Mouse (Mus musculus) megakaryocyte-erythroid progenitor cell, adult 5-6 weeks (primary cell): Measurements from ENCODE around the gene Fam193b. TPM values are rescaled to one million over a fixed set of nuclear protein-coding genes. Genes with fewer than 3 reads are reported as not detected.
A peak's percentile ranks its signal among the peaks of the same experiment; 100 is the strongest.

ENCODE experiments used
- ATAC-seq: replicated peaks from 2 replicates; pipeline ENCODE4 v1.8.0; 2016; ENCODE audit warnings: mild to moderate bottlenecking, inconsistent platforms; ENCODE audit not compliant: severe bottlenecking, poor library complexity, low FRiP score, low TSS enrichment
- total RNA-seq, 2 experiments: library from RNA; stranded (forward) in 1 of 2; stranded (reverse) in 1 of 2; fragments of 200-1000, 215-1000 nt in 1 of 2; fragments of >200 nt in 1 of 2; fragmentation: Nextera tagmentation in 1 of 2; gene quantifications; 2 replicates each; pipeline ENCODE4 v1.2.3; 2014 to 2017

Fam193b gene
- total RNA-seq, 2 experiments from 2014 or later, result 17.9 to 72.9 TPM

DNA sequence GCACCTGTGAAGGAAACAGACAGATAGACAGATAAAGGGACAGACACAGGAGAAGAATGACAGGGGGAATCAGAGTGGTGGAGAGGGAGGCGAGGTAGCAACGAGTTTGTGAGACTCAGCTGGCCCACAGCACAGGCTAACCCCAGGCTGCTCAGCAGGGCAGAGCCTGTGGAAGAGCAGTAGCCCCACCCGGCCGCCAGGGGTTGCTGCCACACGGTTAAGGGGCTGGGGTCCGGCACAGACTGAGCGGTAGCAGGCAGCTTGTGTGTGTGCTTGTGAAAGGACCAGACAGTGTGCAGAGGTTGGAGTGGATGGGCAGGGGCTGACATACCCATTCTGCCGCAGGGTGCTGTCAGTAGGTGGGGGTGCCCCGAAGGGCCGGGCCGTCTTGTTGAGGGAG, 63.0 kb downstream of the Fam193b start:
- ATAC-seq, result peak; percentile 19; the same call in 1 of the 2 replicates

- ATAC-seq, result no peak
These were observed 64.2 kb downstream of the Fam193b start for GRCm38 (mm10) chr13:55506697-55507096.

DNA sequence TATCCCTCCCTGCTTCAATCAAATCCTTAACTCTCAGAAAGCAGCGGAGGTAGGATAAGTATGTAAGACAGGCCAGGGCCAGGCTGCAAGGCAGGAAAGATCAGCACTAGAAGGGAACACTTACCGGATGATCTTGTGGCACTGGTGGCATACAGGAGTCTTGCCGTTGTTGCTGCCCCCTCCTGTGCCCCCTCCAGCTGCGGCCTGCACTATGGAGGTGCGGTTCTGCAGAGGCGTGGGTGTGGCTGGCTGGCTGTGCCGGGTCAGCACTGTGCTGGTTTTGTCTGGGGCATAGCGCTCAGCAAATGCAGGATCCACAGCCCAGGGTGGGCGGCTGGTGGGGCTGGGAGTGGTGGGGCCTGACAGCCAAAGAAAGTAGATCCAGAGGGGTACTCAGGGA, 65.1 kb downstream of the Fam193b start:
- ATAC-seq, result no peak

- no peak for ATAC-seq
These were observed 66.5 kb downstream of the Fam193b start for GRCm38 (mm10) chr13:55504390-55504789.

- ATAC-seq, result no peak
These were observed 68.5 kb downstream of the Fam193b start for GRCm38 (mm10) chr13:55502405-55502804.

DNA sequence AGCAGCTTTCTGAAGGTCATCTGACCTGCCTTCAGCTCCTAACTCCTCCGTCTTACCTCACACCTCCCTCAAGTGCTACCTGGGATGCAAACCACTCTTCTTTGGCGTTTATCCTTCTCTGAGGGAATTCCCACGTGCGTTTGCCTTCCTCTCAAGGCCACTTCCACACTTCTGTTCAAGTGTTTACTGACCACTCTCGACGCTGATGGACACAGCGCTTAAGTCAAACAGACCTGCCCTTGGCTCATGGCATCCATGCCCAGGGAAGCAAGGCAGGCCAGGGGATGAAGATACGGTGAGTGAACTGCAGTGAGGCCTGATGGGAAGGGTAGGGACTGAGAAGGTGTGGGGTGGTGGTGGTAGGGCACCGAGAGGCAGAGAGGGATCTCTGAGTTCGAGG, 70.3 kb downstream of the Fam193b start:
- no peak for ATAC-seq

DNA sequence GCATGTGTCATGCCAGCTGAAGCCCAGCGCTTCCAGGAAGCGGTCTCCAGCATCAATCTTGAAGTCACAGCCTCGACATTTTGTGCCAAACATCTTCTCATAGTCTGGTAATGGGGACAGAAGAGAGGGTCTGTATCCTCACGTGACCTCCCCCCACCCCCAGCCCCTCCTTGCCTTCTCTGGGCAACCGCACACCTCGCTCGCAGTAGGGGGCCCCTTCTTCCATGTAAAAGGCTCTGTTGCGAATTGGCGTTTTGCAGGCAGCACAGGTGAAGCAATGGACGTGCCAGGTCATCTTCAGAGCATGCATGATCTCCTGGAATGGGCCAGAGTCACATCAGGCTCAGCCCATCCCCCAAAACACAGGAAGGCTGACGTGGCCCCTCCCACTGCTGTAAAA, 72.0 kb downstream of the Fam193b start:
- no peak for ATAC-seq

- no peak for ATAC-seq
These were observed 74.3 kb downstream of the Fam193b start for GRCm38 (mm10) chr13:55496661-55497060.

DNA sequence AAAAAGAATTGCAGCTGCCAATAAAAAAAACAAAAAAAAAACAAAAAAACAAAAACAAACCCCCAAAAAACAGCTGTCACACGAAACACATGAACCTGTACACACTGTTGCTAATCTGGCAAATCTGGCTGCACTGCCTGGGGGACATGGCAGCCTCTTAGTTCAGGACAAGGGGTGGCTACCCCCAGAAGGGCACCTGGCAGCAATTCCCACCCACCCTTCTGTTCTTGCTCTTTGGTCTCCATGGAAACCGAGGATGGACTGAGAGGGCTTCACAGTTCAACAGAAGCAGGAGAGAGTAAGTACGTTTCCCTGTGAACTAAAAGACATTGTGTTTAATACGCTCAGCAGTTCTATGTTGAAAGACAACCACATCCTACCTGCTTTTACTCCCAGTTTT, 75.2 kb downstream of the Fam193b start:
- ATAC-seq, result no peak

DNA sequence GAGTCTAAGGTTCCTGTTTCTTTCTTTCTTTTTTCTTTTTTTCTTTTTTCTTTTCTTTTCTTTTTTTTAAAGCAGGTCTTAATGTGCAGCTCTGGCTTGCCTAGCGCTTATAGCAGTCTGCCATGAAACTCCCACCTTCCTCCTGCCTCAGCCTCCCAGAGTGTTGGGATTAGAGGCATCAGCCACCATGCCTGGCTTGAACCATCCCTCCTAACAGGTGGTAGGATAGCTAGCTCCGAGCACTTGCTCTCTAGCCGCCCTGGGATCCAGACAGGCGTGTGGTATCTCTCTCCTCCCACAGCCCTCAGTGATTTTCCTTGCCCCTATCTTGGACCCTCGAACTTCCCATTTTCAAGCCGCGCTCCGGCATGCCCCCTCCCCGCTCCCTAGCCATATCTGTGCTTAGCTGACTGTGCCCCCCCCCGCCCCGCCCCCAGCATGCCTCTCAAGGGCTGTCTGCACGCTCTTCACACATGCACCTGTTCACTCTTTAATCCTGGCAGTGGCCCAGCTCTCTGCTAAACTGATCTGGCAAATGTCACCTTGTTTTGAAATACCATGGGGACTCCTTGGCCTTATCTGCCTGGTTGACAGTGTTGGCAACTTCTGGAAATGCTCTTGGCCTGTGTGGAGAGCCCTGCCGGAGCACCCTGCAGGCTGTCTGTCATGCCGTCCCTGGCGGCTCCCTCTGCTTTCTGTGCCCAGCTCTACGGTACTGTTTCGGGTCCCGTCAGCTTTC, 75.9 kb downstream of the Fam193b start:
- peak; percentile 89 for ATAC-seq

GRCm38 (mm10) chr13:55494257-55494656, 76.7 kb downstream of the Fam193b start:
- ATAC-seq, result no peak

Other genes starting within 250 kb of the Fam193b start
- 88.0 and 120 TPM in 2 replicates for gene Rab24, start 249.2 kb downstream of the Fam193b start, total RNA-seq (2014; fragmentation: Nextera tagmentation)
- gene Rab24, start 249.2 kb downstream of the Fam193b start, total RNA-seq (2017), result 13.0 and 30.0 TPM in 2 replicates
- gene Mxd3, start 241.3 kb downstream of the Fam193b start, total RNA-seq (2014; fragmentation: Nextera tagmentation), result 9.9 TPM in 1 of 2 replicates, not detected in the other
- gene Mxd3, start 241.3 kb downstream of the Fam193b start, total RNA-seq (2017), result 3.6 and 5.0 TPM in 2 replicates
- 110 and 122 TPM in 2 replicates for gene Lman2, start 208.3 kb downstream of the Fam193b start, total RNA-seq (2014; fragmentation: Nextera tagmentation)
- 75.6 and 91.9 TPM in 2 replicates for gene Lman2, start 208.3 kb downstream of the Fam193b start, total RNA-seq (2017)
- 6.9 and 11.9 TPM in 2 replicates for gene Rgs14, start 201.4 kb downstream of the Fam193b start, total RNA-seq (2014; fragmentation: Nextera tagmentation)
- 1.8 and 3.2 TPM in 2 replicates for gene Rgs14, start 201.4 kb downstream of the Fam193b start, total RNA-seq (2017)
- gene Slc34a1, start 172.9 kb downstream of the Fam193b start, total RNA-seq (2014; fragmentation: Nextera tagmentation), result not detected in 2 replicates
- gene Slc34a1, start 172.9 kb downstream of the Fam193b start, total RNA-seq (2017), result not detected in 2 replicates
- not detected in 2 replicates for gene Pfn3, start 155.9 kb downstream of the Fam193b start, total RNA-seq (2014; fragmentation: Nextera tagmentation)
- gene Pfn3, start 155.9 kb downstream of the Fam193b start, total RNA-seq (2017), result not detected in 2 replicates
- not detected in 2 replicates for gene F12, start 144.3 kb downstream of the Fam193b start, total RNA-seq (2014; fragmentation: Nextera tagmentation)
- not detected in 2 replicates for gene F12, start 144.3 kb downstream of the Fam193b start, total RNA-seq (2017)
- 61.4 and 80.6 TPM in 2 replicates for gene Grk6, start 126.0 kb downstream of the Fam193b start, total RNA-seq (2014; fragmentation: Nextera tagmentation)
- 67.7 and 82.4 TPM in 2 replicates for gene Grk6, start 126.0 kb downstream of the Fam193b start, total RNA-seq (2017)
- not detected in 2 replicates for gene Prr7, start 106.9 kb downstream of the Fam193b start, total RNA-seq (2014; fragmentation: Nextera tagmentation)
- gene Prr7, start 106.9 kb downstream of the Fam193b start, total RNA-seq (2017), result not detected in 2 replicates
- 0.84 TPM in 1 of 2 replicates, not detected in the other for gene Dbn1, start 83.0 kb downstream of the Fam193b start, total RNA-seq (2014; fragmentation: Nextera tagmentation)
- 2.4 TPM in 1 of 2 replicates, not detected in the other for gene Dbn1, start 83.0 kb downstream of the Fam193b start, total RNA-seq (2017)
- 11.5 and 13.2 TPM in 2 replicates for gene Pdlim7, start 57.4 kb downstream of the Fam193b start, total RNA-seq (2014; fragmentation: Nextera tagmentation)
- 3.0 and 4.3 TPM in 2 replicates for gene Pdlim7, start 57.4 kb downstream of the Fam193b start, total RNA-seq (2017)
- gene Dok3, start 41.8 kb downstream of the Fam193b start, total RNA-seq (2014; fragmentation: Nextera tagmentation), result 1.5 and 2.2 TPM in 2 replicates
- gene Dok3, start 41.8 kb downstream of the Fam193b start, total RNA-seq (2017), result 1.8 and 2.9 TPM in 2 replicates
- 55.0 and 56.4 TPM in 2 replicates for gene Ddx41, start 34.5 kb downstream of the Fam193b start, total RNA-seq (2014; fragmentation: Nextera tagmentation)
- 58.9 and 64.3 TPM in 2 replicates for gene Ddx41, start 34.5 kb downstream of the Fam193b start, total RNA-seq (2017)
- gene Tmed9, start 2.6 kb upstream of the Fam193b start, total RNA-seq (2014; fragmentation: Nextera tagmentation), result 65.7 and 68.8 TPM in 2 replicates
- gene Tmed9, start 2.6 kb upstream of the Fam193b start, total RNA-seq (2017), result 145 and 158 TPM in 2 replicates
- 8.2 and 9.4 TPM in 2 replicates for gene B4galt7, start 28.8 kb upstream of the Fam193b start, total RNA-seq (2014; fragmentation: Nextera tagmentation)
- 9.8 and 16.3 TPM in 2 replicates for gene B4galt7, start 28.8 kb upstream of the Fam193b start, total RNA-seq (2017)
- 60.6 and 73.2 TPM in 2 replicates for gene Caml, start 51.9 kb upstream of the Fam193b start, total RNA-seq (2014; fragmentation: Nextera tagmentation)
- gene Caml, start 51.9 kb upstream of the Fam193b start, total RNA-seq (2017), result 57.7 and 60.8 TPM in 2 replicates
- gene Ddx46, start 63.9 kb upstream of the Fam193b start, total RNA-seq (2014; fragmentation: Nextera tagmentation), result 87.1 and 100 TPM in 2 replicates
- 131 and 141 TPM in 2 replicates for gene Ddx46, start 63.9 kb upstream of the Fam193b start, total RNA-seq (2017)
- 37.2 and 38.5 TPM in 2 replicates for gene B230219D22Rik, start 122.0 kb upstream of the Fam193b start, total RNA-seq (2014; fragmentation: Nextera tagmentation)
- gene B230219D22Rik, start 122.0 kb upstream of the Fam193b start, total RNA-seq (2017), result 25.8 and 36.3 TPM in 2 replicates
- 17.1 and 33.5 TPM in 2 replicates for gene Txndc15, start 143.5 kb upstream of the Fam193b start, total RNA-seq (2014; fragmentation: Nextera tagmentation)
- 26.1 and 35.2 TPM in 2 replicates for gene Txndc15, start 143.5 kb upstream of the Fam193b start, total RNA-seq (2017)
- gene Pcbd2, start 156.2 kb upstream of the Fam193b start, total RNA-seq (2014; fragmentation: Nextera tagmentation), result 25.5 and 33.1 TPM in 2 replicates
- gene Pcbd2, start 156.2 kb upstream of the Fam193b start, total RNA-seq (2017), result 12.9 and 23.9 TPM in 2 replicates
- gene Catsper3, start 213.4 kb upstream of the Fam193b start, total RNA-seq (2014; fragmentation: Nextera tagmentation), result not detected in 2 replicates
- gene Catsper3, start 213.4 kb upstream of the Fam193b start, total RNA-seq (2017), result not detected in 2 replicates